Mouse (Mus musculus): ENCODE data around the gene Srcin1. TPM values are rescaled to one million over a fixed set of nuclear protein-coding genes. Genes with fewer than 3 reads are reported as not detected.

The Srcin1 gene
- polyA plus RNA-seq (2015; fragmentation: Nextera tagmentation; extraction: Ambion mirVana), result 11.9 TPM in 2 replicates

- peak within 1 kb of the TSS; percentile 95 for H3K27ac ChIP-seq (replicated peaks)
- H3K4me2 ChIP-seq, result peak within 1 kb of the TSS; percentile 90
- no peaks in the 10 kb centered on the region for H3K9me3 ChIP-seq
- WGBS, result 31% methylated on average over 9 of the region's 9 CpGs
- peaks cover 40% of the 10 kb centered on the region for H3K4me1 ChIP-seq (replicated peaks)
- H3K27me3 ChIP-seq, result no peaks in the 10 kb centered on the region
- peak within 1 kb of the TSS; percentile 82 for H3K4me3 ChIP-seq
- H3K36me3 ChIP-seq, result no peaks in the 10 kb centered on the region
- no peak for ATAC-seq (ENCODE audit: low FRiP score, low read depth)
- peak within 1 kb of the TSS; percentile 96 for H3K9ac ChIP-seq
Observed at GRCm38 (mm10) chr11:97576136-97576906, at the start of gene Srcin1. Gene Srcin1, minus strand, starts transcription at chr11:97576186.

- Histone ChIP-seq H3K27me3 (peaks cover 56% of the 10 kb centered on the region), H3K9ac (no peak overlapping the region), H3K4me3 (no peak overlapping the region), H3K27ac (replicated peaks) (no peak overlapping the region), H3K4me2 (no peak overlapping the region), H3K36me3 (no peaks in the 10 kb centered on the region), H3K4me1 (replicated peaks) (peaks cover 32% of the 10 kb centered on the region), H3K9me3 (no peaks in the 10 kb centered on the region)
- no peak for ATAC-seq (ENCODE audit: low FRiP score, low read depth)
- 79% methylated on average over 5 of the region's 5 CpGs for WGBS
Observed at GRCm38 (mm10) chr11:97625551-97625950, 49.6 kb upstream of the Srcin1 start.

GRCm38 (mm10) chr11:97623166-97623565 is 47.2 kb upstream of the Srcin1 start:
- Histone ChIP-seq H3K36me3 (no peaks in the 10 kb centered on the region), H3K27ac (replicated peaks) (no peak overlapping the region), H3K9ac (no peak overlapping the region), H3K4me1 (replicated peaks) (peaks cover 14% of the 10 kb centered on the region), H3K9me3 (no peaks in the 10 kb centered on the region), H3K4me3 (no peak overlapping the region), H3K4me2 (no peak overlapping the region), H3K27me3 (peaks cover 35% of the 10 kb centered on the region)
- 68% methylated on average over 9 of the region's 9 CpGs for WGBS
- ATAC-seq (ENCODE audit: low FRiP score, low read depth), result no peak

GRCm38 (mm10) chr11:97622440-97622839 is 46.5 kb upstream of the Srcin1 start:
- Histone ChIP-seq H3K4me2 (no peak overlapping the region), H3K27ac (replicated peaks) (no peak overlapping the region), H3K27me3 (peaks cover 29% of the 10 kb centered on the region), H3K9me3 (no peaks in the 10 kb centered on the region), H3K9ac (no peak overlapping the region), H3K36me3 (no peaks in the 10 kb centered on the region), H3K4me1 (replicated peaks) (0 out of 2 replicates have a peak, but pooled peaks cover 7% of the 10 kb centered on the region), H3K4me3 (no peak overlapping the region)
- 3% methylated on average over 6 of the region's 6 CpGs for WGBS
- ATAC-seq (ENCODE audit: low FRiP score, low read depth), result peak; percentile 51; the same call in 1 of the 2 replicates

GRCm38 (mm10) chr11:97619391-97619795 is 43.4 kb upstream of the Srcin1 start:
- Histone ChIP-seq H3K9me3 (no peaks in the 10 kb centered on the region), H3K27me3 (peaks cover 10% of the 10 kb centered on the region), H3K4me1 (replicated peaks) (no peaks in the 10 kb centered on the region), H3K4me3 (no peak overlapping the region), H3K4me2 (no peak overlapping the region), H3K27ac (replicated peaks) (no peak overlapping the region), H3K9ac (no peak overlapping the region), H3K36me3 (no peaks in the 10 kb centered on the region)
- 43% methylated on average over 5 of the region's 5 CpGs for WGBS
- peak; percentile 75; the same call in 1 of the 2 replicates for ATAC-seq (ENCODE audit: low FRiP score, low read depth)

- 56% methylated on average over 11 of the region's 11 CpGs for WGBS
- Histone ChIP-seq H3K36me3 (no peaks in the 10 kb centered on the region), H3K4me3 (no peak overlapping the region), H3K27me3 (peaks cover 10% of the 10 kb centered on the region), H3K9me3 (no peaks in the 10 kb centered on the region), H3K9ac (no peak overlapping the region), H3K4me2 (no peak overlapping the region), H3K27ac (replicated peaks) (no peak overlapping the region), H3K4me1 (replicated peaks) (no peaks in the 10 kb centered on the region)
- ATAC-seq (ENCODE audit: low FRiP score, low read depth), result no peak
Observed at GRCm38 (mm10) chr11:97618368-97618767, 42.4 kb upstream of the Srcin1 start.

GRCm38 (mm10) chr11:97615276-97615675 is 39.3 kb upstream of the Srcin1 start:
- no peak overlapping the region for H3K4me2 ChIP-seq
- H3K4me3 ChIP-seq, result no peak overlapping the region
- ATAC-seq (ENCODE audit: low FRiP score, low read depth), result no peak
- peaks cover 10% of the 10 kb centered on the region for H3K27me3 ChIP-seq
- WGBS, result 73% methylated on average over 4 of the region's 4 CpGs
- no peak overlapping the region for H3K9ac ChIP-seq
- H3K9me3 ChIP-seq, result no peaks in the 10 kb centered on the region
- no peaks in the 10 kb centered on the region for H3K36me3 ChIP-seq
- H3K27ac ChIP-seq (replicated peaks), result no peak overlapping the region
- H3K4me1 ChIP-seq (replicated peaks), result no peaks in the 10 kb centered on the region

- WGBS, result 75% methylated on average over 8 of the region's 8 CpGs
- ATAC-seq (ENCODE audit: low FRiP score, low read depth), result no peak
Observed at GRCm38 (mm10) chr11:97611076-97611475, 35.1 kb upstream of the Srcin1 start.

GRCm38 (mm10) chr11:97609743-97610142 is 33.8 kb upstream of the Srcin1 start:
- Histone ChIP-seq H3K4me1 (replicated peaks) (no peaks in the 10 kb centered on the region), H3K9me3 (no peaks in the 10 kb centered on the region), H3K9ac (no peak overlapping the region), H3K27ac (replicated peaks) (no peak overlapping the region), H3K4me2 (no peak overlapping the region), H3K27me3 (no peaks in the 10 kb centered on the region), H3K36me3 (no peaks in the 10 kb centered on the region), H3K4me3 (no peak overlapping the region)
- WGBS, result 89% methylated on average over 13 of the region's 13 CpGs
- no peak for ATAC-seq (ENCODE audit: low FRiP score, low read depth)

More at GRCm38 (mm10) chr11:97611076-97611475, 35.1 kb upstream of the Srcin1 start:
- H3K36me3 ChIP-seq, result no peaks in the 10 kb centered on the region
- no peak overlapping the region for H3K27ac ChIP-seq (replicated peaks)
- H3K9me3 ChIP-seq, result no peaks in the 10 kb centered on the region
- H3K4me3 ChIP-seq, result no peak overlapping the region
- H3K4me1 ChIP-seq (replicated peaks), result no peaks in the 10 kb centered on the region
- peaks cover 2% of the 10 kb centered on the region; the same call in 1 of the 2 replicates for H3K27me3 ChIP-seq
- H3K4me2 ChIP-seq, result no peak overlapping the region
- no peak overlapping the region for H3K9ac ChIP-seq

- Histone ChIP-seq H3K27me3 (no peaks in the 10 kb centered on the region), H3K4me1 (replicated peaks) (no peaks in the 10 kb centered on the region), H3K27ac (replicated peaks) (no peak overlapping the region), H3K4me2 (no peak overlapping the region), H3K4me3 (no peak overlapping the region), H3K9me3 (no peaks in the 10 kb centered on the region), H3K9ac (no peak overlapping the region), H3K36me3 (no peaks in the 10 kb centered on the region)
- ATAC-seq (ENCODE audit: low FRiP score, low read depth), result no peak
- 74% methylated on average over 4 of the region's 4 CpGs for WGBS
Observed at GRCm38 (mm10) chr11:97608933-97609332, 32.9 kb upstream of the Srcin1 start.

- Histone ChIP-seq H3K36me3 (no peaks in the 10 kb centered on the region), H3K4me3 (no peak overlapping the region), H3K9ac (no peak overlapping the region), H3K27ac (replicated peaks) (no peak overlapping the region), H3K4me1 (replicated peaks) (no peaks in the 10 kb centered on the region), H3K27me3 (no peaks in the 10 kb centered on the region), H3K4me2 (no peak overlapping the region), H3K9me3 (no peaks in the 10 kb centered on the region)
- 95% methylated on average over 8 of the region's 8 CpGs for WGBS
- no peak for ATAC-seq (ENCODE audit: low FRiP score, low read depth)
Observed at GRCm38 (mm10) chr11:97607056-97607725, 31.2 kb upstream of the Srcin1 start.

GRCm38 (mm10) chr11:97603891-97604290 is 27.9 kb upstream of the Srcin1 start:
- no peaks in the 10 kb centered on the region for H3K36me3 ChIP-seq
- H3K4me3 ChIP-seq, result no peak overlapping the region
- H3K4me2 ChIP-seq, result no peak overlapping the region
- H3K27me3 ChIP-seq, result no peaks in the 10 kb centered on the region
- no peaks in the 10 kb centered on the region for H3K4me1 ChIP-seq (replicated peaks)
- H3K27ac ChIP-seq (replicated peaks), result no peak overlapping the region
- H3K9me3 ChIP-seq, result no peaks in the 10 kb centered on the region
- ATAC-seq (ENCODE audit: low FRiP score, low read depth), result no peak
- 79% methylated on average over 10 of the region's 10 CpGs for WGBS
- no peak overlapping the region for H3K9ac ChIP-seq

Data from hindbrain, embryonic 15.5 days (tissue).